Mouse (Mus musculus) cerebellum, adult 2 months (tissue): Measurements from ENCODE around the gene Lpcat3.
"Not testable (repeated sequence)": the region's sequence is repeated elsewhere in the genome, so short reads cannot be mapped to it uniquely, and the experiment has no call there.

Experiments
- CTCF ChIP-seq: fragments of 200-500 bp; IDR thresholded peaks from 2 replicates; pipeline ENCODE4 v1.5.1; 2011; ENCODE audit warnings: low read depth, mild to moderate bottlenecking, control low read depth, low read length, moderate library complexity, borderline replicate concordance; ENCODE audit not compliant: insufficient read depth
- POLR2A ChIP-seq: fragments of 200-500 bp; IDR thresholded peaks from 2 replicates; pipeline ENCODE4 v1.6.1; 2011; ENCODE audit warnings: low read length, control low read depth, borderline replicate concordance; ENCODE audit not compliant: insufficient read depth

- not testable (repeated sequence) for TF ChIP-seq CTCF, POLR2A
Observed at GRCm38 (mm10) chr6:124682291-124682690, 19.5 kb downstream of the Lpcat3 start.
